Mouse (Mus musculus): ENCODE results near the gene Cog4. TPM values are rescaled to one million over a fixed set of nuclear protein-coding genes. Genes with fewer than 3 reads are reported as not detected.
A peak's percentile ranks its signal among the peaks of the same experiment; 100 is the strongest.
"Not testable (repeated sequence)": the region's sequence is repeated elsewhere in the genome, so short reads cannot be mapped to it uniquely, and the experiment has no call there.

The Cog4 gene
- polyA plus RNA-seq, 1 experiment from 2014 or later: 49.3 TPM

DNA sequence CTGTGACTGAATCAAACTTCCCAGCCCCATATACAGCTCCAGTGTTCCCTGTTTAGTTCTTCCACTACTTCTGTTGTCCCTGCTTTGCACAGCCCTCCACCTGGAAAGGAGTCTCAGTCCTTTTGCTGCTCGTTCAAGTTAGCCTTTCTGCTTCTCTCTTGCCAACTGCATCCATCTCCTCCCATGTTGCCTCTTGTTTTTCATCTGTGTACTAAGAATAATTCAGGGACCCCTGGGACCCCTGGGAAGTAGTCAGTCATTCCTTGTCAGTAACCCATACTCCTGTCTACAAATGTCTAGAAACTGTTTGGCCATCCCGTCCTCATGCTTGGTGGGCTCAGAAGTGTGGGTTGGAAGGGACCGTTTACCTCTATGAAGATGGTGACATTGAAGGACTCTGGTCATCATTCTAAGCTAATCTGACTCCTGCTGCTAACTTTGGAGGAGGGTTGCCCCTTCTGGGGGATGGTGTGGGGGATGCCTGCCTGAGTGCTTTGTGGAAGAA lies 74.4 kb downstream of the Cog4 start:
- DNase-seq (ENCODE audit: low spot score): no peak

DNA sequence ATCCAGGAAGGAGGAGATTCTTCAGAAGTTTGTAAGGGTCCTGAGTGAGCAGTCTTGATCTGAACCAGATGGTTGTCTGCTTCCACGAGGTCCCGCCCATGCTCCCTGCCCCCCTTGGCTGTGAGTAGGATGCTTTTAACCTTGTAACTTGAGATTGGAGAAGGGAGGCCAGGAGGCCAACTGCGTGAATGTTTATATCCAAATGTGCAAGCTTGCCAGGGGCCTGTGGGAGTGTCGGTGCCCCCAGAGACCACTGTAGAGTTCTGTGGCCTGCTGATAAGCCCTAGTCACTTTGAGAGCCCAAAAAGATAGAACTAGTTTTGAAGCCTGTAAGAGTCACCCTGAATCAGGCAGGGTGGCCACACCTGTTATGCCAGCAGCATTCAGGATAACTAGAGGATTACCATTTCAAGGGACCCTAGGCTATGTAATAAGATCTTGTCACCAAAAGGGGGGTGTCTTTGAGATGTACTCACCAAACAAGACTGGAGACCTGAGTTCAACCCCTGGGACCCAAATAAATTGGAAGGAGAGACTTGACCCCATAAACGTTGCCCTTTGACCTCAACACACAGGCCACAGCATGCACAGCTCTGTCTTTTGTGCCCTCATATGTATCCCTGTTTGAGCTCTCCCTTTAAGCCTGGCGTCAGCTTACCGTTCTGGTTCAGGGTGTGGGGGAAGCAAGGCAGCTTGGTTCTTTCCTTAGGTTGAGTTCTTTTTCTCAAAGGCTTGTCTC lies 75.3 kb downstream of the Cog4 start:
- no peak for DNase-seq (ENCODE audit: low spot score)

DNA sequence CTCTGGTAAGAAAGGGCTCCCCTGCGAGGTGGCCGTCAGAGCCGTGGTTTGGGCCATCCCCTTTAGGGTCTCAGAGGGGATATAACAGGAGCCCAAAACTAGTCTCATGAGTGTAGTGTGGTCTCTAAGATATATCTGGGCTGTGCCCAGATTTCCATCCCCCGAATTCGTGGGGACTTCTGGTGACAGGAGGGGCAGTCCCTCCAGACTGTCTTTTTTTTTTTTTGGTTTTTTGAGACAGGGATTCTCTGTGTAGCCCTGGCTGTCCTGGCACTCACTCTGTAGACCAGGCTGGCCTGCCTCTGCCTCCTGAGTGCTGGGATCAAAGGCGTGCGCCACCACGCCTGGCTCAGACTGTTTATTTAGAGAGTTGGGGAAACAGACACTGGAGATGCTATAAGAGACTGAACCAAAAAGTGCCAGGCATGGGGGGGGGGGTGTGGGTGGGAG lies 79.3 kb downstream of the Cog4 start:
- DNase-seq (ENCODE audit: low spot score): no peak

DNA sequence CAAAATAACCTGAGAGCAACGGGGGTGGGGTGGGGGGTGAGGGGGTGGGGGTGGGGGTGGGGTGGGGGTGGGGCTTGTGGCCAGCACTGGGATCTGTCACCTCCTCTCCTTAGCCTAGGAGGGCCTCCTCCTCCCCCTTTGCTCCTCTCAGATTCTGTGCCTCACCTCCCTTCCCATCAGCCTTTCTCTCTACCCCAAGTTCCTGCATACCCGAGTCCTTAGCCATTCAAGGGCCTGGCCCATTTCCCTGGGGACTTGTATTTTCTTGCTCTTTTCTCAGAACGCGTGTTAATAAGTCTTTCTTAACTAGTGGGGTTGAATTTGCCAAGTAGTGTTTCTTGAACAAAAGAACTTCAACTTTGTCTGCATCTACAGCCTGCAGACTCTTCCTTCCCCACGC lies 80.3 kb downstream of the Cog4 start:
- no peak for DNase-seq (ENCODE audit: low spot score)

DNA sequence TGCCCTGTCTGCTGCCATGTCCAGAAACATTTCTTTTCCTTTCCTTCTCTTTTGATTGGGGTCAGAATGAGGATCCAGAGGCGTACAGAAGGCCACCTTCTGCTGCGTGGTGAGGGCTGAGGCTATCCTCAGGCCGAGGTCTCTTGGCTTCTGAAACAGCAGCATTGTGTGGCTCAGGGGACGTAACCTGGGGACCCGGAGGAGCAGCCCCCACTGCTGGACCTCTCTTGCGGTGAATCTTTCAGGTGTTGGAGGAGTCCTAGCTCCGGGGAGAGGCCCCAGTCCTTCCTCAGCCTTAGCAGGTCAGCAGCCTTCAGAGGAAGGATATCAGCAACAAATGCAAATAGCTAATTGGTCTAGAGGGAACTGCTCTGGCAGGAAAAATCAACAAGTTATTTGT lies 82.0 kb downstream of the Cog4 start:
- no peak for DNase-seq (ENCODE audit: low spot score)

DNA sequence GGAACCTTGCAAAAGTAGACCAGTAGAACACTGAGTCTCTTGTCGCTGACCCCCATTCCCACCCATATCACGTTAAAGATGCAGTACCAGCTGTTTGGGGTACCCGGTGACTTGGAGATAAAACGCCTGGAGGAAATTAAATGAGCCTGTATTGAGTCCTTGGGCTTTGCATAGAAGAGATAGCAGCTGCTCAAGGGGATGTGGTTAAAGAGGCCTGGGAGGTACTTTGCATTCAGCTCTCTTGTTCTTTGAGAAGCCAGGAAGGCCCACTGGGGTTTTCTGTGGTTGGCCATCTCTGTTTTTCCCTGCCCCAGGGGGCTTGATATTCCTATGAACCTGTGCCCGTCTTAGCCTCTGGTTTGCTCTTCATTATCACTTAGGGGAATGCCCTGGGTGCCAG lies 82.7 kb downstream of the Cog4 start:
- peak; percentile 69 for DNase-seq (ENCODE audit: low spot score)

DNA sequence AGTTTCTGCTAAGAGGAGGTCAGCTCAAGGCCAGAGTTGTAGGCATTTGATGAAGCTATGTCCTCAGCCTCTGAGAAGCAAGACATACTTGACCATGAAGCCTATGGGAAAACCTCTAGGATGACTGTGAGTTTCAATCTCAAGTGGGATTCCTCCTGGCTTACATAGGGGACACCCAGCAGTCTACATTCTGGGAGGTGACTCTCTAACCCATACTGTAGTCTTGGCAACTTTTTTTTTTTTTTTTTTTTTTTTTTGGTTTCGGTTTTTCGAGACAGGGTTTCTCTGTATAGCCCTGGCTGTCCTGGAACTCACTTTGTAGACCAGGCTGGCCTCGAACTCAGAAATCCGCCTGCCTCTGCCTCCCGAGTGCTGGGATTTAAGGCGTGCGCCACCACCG lies 83.3 kb downstream of the Cog4 start:
- DNase-seq (ENCODE audit: low spot score): not testable (repeated sequence)

DNA sequence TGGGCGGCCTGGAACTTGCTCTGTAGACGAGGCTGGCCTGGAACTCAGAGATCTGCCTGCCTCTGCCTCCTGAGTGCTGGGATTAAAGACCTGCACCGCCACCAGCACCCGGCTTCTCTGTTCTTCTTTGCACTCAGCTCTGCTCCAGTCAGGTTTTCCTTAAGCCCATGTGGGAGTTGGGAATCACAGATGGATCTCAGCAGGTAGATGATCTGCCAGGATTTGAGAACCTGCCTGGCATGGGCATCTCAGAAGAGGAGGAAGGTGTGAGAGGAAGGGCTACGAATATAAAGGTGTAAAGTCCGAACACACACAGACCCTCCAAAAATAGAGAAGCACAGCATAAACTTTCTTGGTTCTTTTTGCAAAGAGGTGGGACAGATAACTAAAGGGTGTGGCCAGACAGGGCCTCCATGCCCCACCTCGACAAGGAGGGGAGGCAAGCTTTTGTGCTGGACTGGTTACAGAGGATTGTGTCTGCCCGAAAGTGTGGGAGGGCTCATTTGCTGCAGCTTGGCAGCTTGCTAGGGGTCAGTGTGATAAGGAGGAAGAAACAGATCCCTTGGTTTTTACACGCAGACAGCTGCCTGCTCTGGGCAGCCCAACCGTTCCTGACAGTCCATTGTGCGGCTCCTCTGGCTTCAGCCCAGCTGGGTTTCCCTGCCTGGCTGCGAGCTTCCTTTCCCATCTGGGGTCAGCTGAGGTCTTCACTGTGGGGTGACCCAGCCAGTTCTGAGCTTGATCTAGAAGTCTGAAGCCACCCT lies 85.0 kb downstream of the Cog4 start:
- DNase-seq (ENCODE audit: low spot score): no peak

Other genes starting within 250 kb of the Cog4 start
- gene Vac14, start 228.0 kb upstream of the Cog4 start, polyA plus RNA-seq (2015; fragmentation: Nextera tagmentation; extraction: Ambion mirVana): 15.9 and 16.9 TPM in 2 replicates
- 5.8 and 6.4 TPM in 2 replicates for gene Mtss1l, start 125.1 kb upstream of the Cog4 start, polyA plus RNA-seq (2015; fragmentation: Nextera tagmentation; extraction: Ambion mirVana)
- gene Il34, start 40.7 kb upstream of the Cog4 start, polyA plus RNA-seq (2015; fragmentation: Nextera tagmentation; extraction: Ambion mirVana): 10.5 and 11.8 TPM in 2 replicates
- gene Sf3b3, start 187 bp downstream of the Cog4 start, polyA plus RNA-seq (2015; fragmentation: Nextera tagmentation; extraction: Ambion mirVana): 119 and 122 TPM in 2 replicates
- 4.9 and 5.2 TPM in 2 replicates for gene Fuk, start 55.9 kb downstream of the Cog4 start, polyA plus RNA-seq (2015; fragmentation: Nextera tagmentation; extraction: Ambion mirVana)
- 9.0 and 9.5 TPM in 2 replicates for gene St3gal2, start 73.3 kb downstream of the Cog4 start, polyA plus RNA-seq (2015; fragmentation: Nextera tagmentation; extraction: Ambion mirVana)
- 15.9 and 16.9 TPM in 2 replicates for gene Ddx19a, start 151.2 kb downstream of the Cog4 start, polyA plus RNA-seq (2015; fragmentation: Nextera tagmentation; extraction: Ambion mirVana)
- 10.2 and 10.6 TPM in 2 replicates for gene Ddx19b, start 185.2 kb downstream of the Cog4 start, polyA plus RNA-seq (2015; fragmentation: Nextera tagmentation; extraction: Ambion mirVana)
- gene Aars, start 186.5 kb downstream of the Cog4 start, polyA plus RNA-seq (2015; fragmentation: Nextera tagmentation; extraction: Ambion mirVana): 33.1 and 33.2 TPM in 2 replicates
- gene Exosc6, start 209.7 kb downstream of the Cog4 start, polyA plus RNA-seq (2015; fragmentation: Nextera tagmentation; extraction: Ambion mirVana): 32.3 and 36.7 TPM in 2 replicates
- 0.18 TPM in 1 of 2 replicates, not detected in the other for gene Clec18a, start 245.8 kb downstream of the Cog4 start, polyA plus RNA-seq (2015; fragmentation: Nextera tagmentation; extraction: Ambion mirVana)
- gene Pdpr, start 248.0 kb downstream of the Cog4 start, polyA plus RNA-seq (2015; fragmentation: Nextera tagmentation; extraction: Ambion mirVana): 8.9 and 11.3 TPM in 2 replicates

Measured in thymus, postnatal 0 days (tissue).